Mouse (Mus musculus): ENCODE measurements around the gene Fbxo27. TPM values are rescaled to one million over a fixed set of nuclear protein-coding genes. Genes with fewer than 3 reads are reported as not detected.

Fbxo27 gene
- total and polyA plus RNA-seq, 3 experiments, result not detected

GRCm38 (mm10) chr7:28677624-28678023 is 15.0 kb upstream of the Fbxo27 start:
- no peaks in the 10 kb centered on the region for H3K79me2 ChIP-seq (replicated peaks; ENCODE audit: control insufficient read depth, extremely low read depth, insufficient read depth, poor library complexity, severe bottlenecking)
- H3K36me3 ChIP-seq (replicated peaks in 1 of 2; ENCODE audit: control insufficient read depth in 1 of 2, insufficient read depth in 1 of 2, low read length in 1 of 2), result no peaks in the 10 kb centered on the region
- peaks cover 0 to 5% of the 10 kb centered on the region in 2 experiments; a peak in 1 of 4 replicates for H3K4me1 ChIP-seq (ENCODE audit: control insufficient read depth in 1 of 2, insufficient read depth in 2 of 2)
- no peak overlapping the region for H3K9ac ChIP-seq (ENCODE audit: insufficient read depth, low read depth)
- H3K27me3 ChIP-seq (replicated peaks), result no peaks in the 10 kb centered on the region
- dilution Hi-C loops (cut with MboI; ENCODE audit: extremely low pct_ligation_motif_present, extremely low pct_unique_long_range_greater_than_20kb, low sequenced_read_pairs), result no loop called here
- H3K4me3 ChIP-seq (replicated peaks in 1 of 3; ENCODE audit: low read depth in 2 of 3, low read length in 2 of 3, poor library complexity in 1 of 3), result no peak overlapping the region
- H3K4me2 ChIP-seq (ENCODE audit: insufficient read depth, low read depth, poor library complexity, severe bottlenecking), result no peak overlapping the region
- no peaks in the 10 kb centered on the region for H3K9me3 ChIP-seq (replicated peaks; ENCODE audit: low read length)
- no peak overlapping the region for H3K27ac ChIP-seq (ENCODE audit: insufficient read depth, low read depth)
- TF ChIP-seq TBP (conservative IDR thresholded peaks at IDR 0.05; ENCODE audit: low read depth, low read length) (no peak), USF2 (conservative IDR thresholded peaks at IDR 0.05; ENCODE audit: low read depth, low read length) (no peak), ELF1 (IDR thresholded peaks at IDR 0.05; ENCODE audit: low read depth, low read length) (no peak), SMC3 (IDR thresholded peaks at IDR 0.05; ENCODE audit: low read depth, low read length) (no peak)
- in situ Hi-C loops (cut with MboI; ENCODE audit: low pct_ligation_motif_present, low pct_unique_long_range_greater_than_20kb, low sequenced_read_pairs), result no loop called here
- DNase-seq (ENCODE audit: extremely low read depth), result no peak

DNA sequence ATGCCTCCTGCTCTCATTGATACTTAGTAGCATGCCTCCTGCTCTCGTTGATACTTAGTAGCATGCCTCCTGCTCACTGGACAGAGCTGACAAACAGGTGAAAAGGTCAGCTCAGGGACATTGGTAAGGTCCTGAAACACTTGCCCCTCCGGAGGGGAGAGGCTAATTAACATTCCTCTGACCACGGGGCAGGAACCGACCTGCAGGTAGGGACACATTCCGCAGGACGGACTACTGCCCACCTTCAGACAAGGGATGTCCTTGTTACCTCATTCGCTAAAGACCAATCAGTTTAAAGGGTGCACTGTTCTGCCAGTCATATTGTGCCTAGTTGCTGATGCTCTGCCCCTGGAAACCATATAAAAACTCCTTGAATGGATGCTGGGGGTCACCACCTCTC is 1.6 kb upstream of the Fbxo27 start:
- H3K9ac ChIP-seq (ENCODE audit: insufficient read depth, low read depth), result no peak overlapping the region
- TF ChIP-seq MEF2A (IDR thresholded peaks at IDR 0.05; ENCODE audit: borderline replicate concordance, low read depth, low read length) (no peak), KAT2A (IDR thresholded peaks at IDR 0.05; ENCODE audit: insufficient replicate concordance, low read length) (no peak), POLR2AphosphoS2 (IDR thresholded peaks at IDR 0.05; ENCODE audit: low read depth, low read length) (no peak), NRF1 (IDR thresholded peaks at IDR 0.05; ENCODE audit: low read depth, low read length) (no peak), MAFK (IDR thresholded peaks at IDR 0.05; ENCODE audit: insufficient replicate concordance, low read length) (no peak), ZC3H11A (IDR thresholded peaks at IDR 0.05; ENCODE audit: low read depth, low read length) (no peak), POLR2A (IDR thresholded peaks at IDR 0.05; ENCODE audit: low read depth, low read length) (no peak), ZNF384 (IDR thresholded peaks at IDR 0.05; ENCODE audit: low read depth, low read length) (no peak)
- H3K4me3 ChIP-seq (replicated peaks in 1 of 3; ENCODE audit: low read depth in 2 of 3, low read length in 2 of 3, poor library complexity in 1 of 3), result no peak overlapping the region
- H3K4me1 ChIP-seq (ENCODE audit: control insufficient read depth in 1 of 2, insufficient read depth in 2 of 2), result no peaks in the 10 kb centered on the region; a peak in 1 of 4 replicates
- in situ Hi-C loops (cut with MboI; ENCODE audit: low pct_ligation_motif_present, low pct_unique_long_range_greater_than_20kb, low sequenced_read_pairs) (no loop called here), dilution Hi-C loops (cut with MboI; ENCODE audit: extremely low pct_ligation_motif_present, extremely low pct_unique_long_range_greater_than_20kb, low sequenced_read_pairs) (no loop called here)
- H3K9me3 ChIP-seq (replicated peaks; ENCODE audit: low read length), result peaks cover 13% of the 10 kb centered on the region
- H3K27ac ChIP-seq (ENCODE audit: insufficient read depth, low read depth), result no peak overlapping the region
- no peak overlapping the region for H3K4me2 ChIP-seq (ENCODE audit: insufficient read depth, low read depth, poor library complexity, severe bottlenecking)
- H3K27me3 ChIP-seq (replicated peaks), result peaks cover 2% of the 10 kb centered on the region
- no peak for DNase-seq (ENCODE audit: extremely low read depth)
- H3K79me2 ChIP-seq (replicated peaks; ENCODE audit: control insufficient read depth, extremely low read depth, insufficient read depth, poor library complexity, severe bottlenecking), result no peaks in the 10 kb centered on the region
- no peaks in the 10 kb centered on the region for H3K36me3 ChIP-seq (replicated peaks in 1 of 2; ENCODE audit: control insufficient read depth in 1 of 2, insufficient read depth in 1 of 2, low read length in 1 of 2)

DNA sequence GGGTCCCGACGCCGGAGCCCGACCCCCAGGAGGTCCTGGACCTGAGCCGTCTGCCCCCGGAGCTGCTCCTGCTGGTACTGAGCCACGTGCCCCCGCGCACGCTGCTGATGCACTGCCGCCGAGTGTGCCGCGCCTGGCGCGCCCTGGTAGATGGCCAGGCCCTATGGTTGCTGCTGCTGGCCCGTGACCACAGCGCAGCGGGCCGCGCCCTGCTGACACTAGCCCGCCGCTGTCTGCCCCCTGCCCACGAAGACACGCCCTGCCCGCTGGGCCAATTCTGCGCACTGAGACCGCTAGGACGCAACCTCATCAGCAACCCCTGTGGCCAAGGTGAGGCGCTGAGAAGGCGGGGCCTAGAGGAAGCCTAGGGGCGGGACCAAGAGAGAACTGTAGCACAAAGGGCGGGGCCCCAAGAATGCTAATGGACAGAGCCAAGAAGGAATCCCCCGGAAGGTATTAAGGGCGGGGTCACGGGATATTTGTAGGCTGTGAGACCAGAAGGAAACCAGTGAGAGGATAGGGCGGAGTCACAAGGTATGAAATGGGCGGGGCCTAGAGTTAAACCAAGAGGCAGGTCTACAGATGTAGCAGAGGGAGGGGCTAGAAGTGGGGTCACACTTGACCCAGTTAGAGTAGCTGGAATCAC is 795 bp downstream of the Fbxo27 start:
- Histone ChIP-seq H3K4me3 (replicated peaks in 1 of 3; ENCODE audit: low read depth in 2 of 3, low read length in 2 of 3, poor library complexity in 1 of 3) (no peak overlapping the region), H3K9me3 (replicated peaks; ENCODE audit: low read length) (peaks cover 13% of the 10 kb centered on the region), H3K4me2 (ENCODE audit: insufficient read depth, low read depth, poor library complexity, severe bottlenecking) (no peak overlapping the region), H3K9ac (ENCODE audit: insufficient read depth, low read depth) (no peak overlapping the region), H3K79me2 (replicated peaks; ENCODE audit: control insufficient read depth, extremely low read depth, insufficient read depth, poor library complexity, severe bottlenecking) (no peaks in the 10 kb centered on the region), H3K27me3 (replicated peaks) (peaks cover 2% of the 10 kb centered on the region), H3K4me1 (ENCODE audit: control insufficient read depth in 1 of 2, insufficient read depth in 2 of 2) (no peaks in the 10 kb centered on the region; a peak in 1 of 4 replicates), H3K36me3 (replicated peaks in 1 of 2; ENCODE audit: control insufficient read depth in 1 of 2, insufficient read depth in 1 of 2, low read length in 1 of 2) (no peaks in the 10 kb centered on the region), H3K27ac (ENCODE audit: insufficient read depth, low read depth) (no peak overlapping the region)
- no peak for DNase-seq (ENCODE audit: extremely low read depth)
- in situ Hi-C loops (cut with MboI; ENCODE audit: low pct_ligation_motif_present, low pct_unique_long_range_greater_than_20kb, low sequenced_read_pairs) (no loop called here), dilution Hi-C loops (cut with MboI; ENCODE audit: extremely low pct_ligation_motif_present, extremely low pct_unique_long_range_greater_than_20kb, low sequenced_read_pairs) (no loop called here)
- TF ChIP-seq BHLHE40 (IDR thresholded peaks at IDR 0.05; ENCODE audit: low read depth, low read length), result no peak
- TF ChIP-seq SIN3A (IDR thresholded peaks at IDR 0.05; ENCODE audit: low read length), result no peak
- no peak for TF ChIP-seq USF2 (conservative IDR thresholded peaks at IDR 0.05; ENCODE audit: low read depth, low read length)
- TF ChIP-seq UBTF (IDR thresholded peaks at IDR 0.05; ENCODE audit: low read depth, low read length), result no peak
- TF ChIP-seq NELFE (IDR thresholded peaks at IDR 0.05; ENCODE audit: low read depth, low read length), result no peak
- no peak for TF ChIP-seq HCFC1 (IDR thresholded peaks at IDR 0.05; ENCODE audit: low read depth, low read length)
